Mouse (Mus musculus) lung, postnatal 14 days (tissue): ENCODE results near the gene 5730596B20Rik.
A peak's percentile ranks its signal among the peaks of the same experiment; 100 is the strongest.

Experiments
- DNase-seq: peaks from one replicate; pipeline ENCODE4 v3.0.0; 2021

Gene 5730596B20Rik

GRCm38 (mm10) chr6:52213119-52213986 lies 36.1 kb downstream of the 5730596B20Rik start, which contains the start of the genes Hoxa3 and Gm28308:
Gene Hoxa3, minus strand, starts transcription at chr6:52213336.
Gene Gm28308, minus strand, starts transcription at chr6:52213339.
- peak; percentile 48 for DNase-seq

DNA sequence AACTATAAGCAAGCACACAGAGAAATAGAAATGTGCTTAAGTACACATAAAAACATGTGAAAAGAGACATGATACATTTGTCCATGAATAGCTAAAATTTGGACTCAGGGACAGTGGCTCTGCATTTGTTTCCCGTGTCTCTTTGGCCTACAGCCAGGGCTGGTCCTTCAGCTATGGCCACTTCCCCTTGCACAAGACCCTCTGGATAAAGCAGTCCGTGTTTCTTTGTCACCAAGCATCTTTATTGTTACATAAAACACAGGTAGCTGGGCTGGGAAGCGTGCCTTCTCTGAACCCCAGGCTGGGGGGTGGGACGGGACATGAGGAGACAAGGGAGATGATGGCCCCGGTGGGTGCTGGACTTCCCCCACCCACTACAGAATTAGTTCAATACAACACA lies 37.0 kb downstream of the 5730596B20Rik start:
- no peak for DNase-seq

GRCm38 (mm10) chr6:52215070-52215469 lies 37.8 kb downstream of the 5730596B20Rik start:
- no peak for DNase-seq

DNA sequence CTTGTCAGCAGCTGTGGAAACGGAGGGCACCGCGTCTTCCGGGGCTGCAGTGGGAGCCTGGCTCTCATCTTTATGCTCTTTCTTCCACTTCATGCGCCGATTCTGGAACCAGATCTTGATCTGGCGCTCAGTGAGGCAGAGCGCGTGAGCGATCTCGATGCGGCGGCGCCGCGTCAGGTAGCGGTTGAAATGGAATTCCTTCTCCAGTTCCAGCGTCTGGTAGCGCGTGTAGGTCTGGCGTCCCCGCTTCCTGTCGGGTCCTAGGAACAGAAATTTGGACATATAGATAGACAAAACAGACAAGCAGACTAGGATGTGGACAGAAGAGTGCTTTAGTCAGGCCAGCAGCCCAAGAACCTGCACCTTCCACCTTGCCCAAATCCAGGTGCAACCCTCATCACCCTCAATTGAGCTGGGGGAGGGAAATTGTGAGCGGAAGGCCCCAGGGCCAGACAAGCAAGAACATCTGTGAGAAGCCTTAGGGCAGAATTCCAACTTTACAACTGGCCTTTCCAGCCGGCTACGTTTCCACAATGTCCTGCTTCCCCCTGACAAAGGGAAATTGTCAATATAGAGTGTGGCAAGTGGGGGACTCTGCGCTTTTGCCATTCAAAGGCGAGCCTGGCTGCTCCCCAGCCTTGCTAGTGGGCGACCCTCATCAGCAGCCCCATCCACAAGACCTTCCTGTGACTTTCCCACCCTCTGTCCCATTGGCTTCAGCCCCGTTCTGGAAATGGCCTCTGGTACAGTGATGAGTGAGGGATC lies 38.7 kb downstream of the 5730596B20Rik start:
- no peak for DNase-seq

DNA sequence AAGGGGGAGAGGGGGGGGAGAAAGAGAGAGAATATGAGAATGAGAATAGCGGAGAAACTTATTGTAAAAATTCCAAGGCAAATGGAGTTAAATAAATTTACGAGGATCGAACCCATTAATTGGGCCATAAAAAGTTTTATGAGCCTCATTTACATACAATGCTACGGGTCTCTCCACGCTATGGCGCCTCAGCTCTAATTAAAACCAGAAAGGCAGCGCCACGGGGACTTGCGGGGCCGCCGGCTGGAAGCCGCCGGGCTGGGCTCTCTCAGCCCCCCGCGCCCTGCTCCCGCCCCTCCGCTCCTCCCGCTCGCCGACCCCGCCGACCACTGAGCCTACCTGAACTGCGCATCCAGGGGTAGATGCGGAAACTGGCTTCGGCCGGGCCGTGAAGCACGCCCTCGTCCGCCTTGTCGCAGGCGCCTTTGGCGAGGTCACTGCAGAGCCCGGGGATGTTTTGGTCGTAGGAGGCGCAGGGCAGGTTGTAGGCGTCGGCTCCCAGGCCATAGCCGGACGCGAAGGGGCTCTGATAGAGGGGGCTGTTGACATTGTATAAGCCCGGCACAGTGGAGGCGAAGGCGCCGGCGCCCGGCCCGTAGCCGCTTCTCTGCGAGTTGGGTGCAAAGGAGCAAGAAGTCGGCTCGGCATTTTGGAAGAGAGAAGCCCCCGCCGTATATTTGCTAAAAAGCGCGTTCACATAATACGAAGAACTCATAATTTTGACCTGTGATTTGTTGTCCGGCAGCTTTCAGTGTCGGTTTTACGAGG lies 39.6 kb downstream of the 5730596B20Rik start:
- DNase-seq, result no peak

DNA sequence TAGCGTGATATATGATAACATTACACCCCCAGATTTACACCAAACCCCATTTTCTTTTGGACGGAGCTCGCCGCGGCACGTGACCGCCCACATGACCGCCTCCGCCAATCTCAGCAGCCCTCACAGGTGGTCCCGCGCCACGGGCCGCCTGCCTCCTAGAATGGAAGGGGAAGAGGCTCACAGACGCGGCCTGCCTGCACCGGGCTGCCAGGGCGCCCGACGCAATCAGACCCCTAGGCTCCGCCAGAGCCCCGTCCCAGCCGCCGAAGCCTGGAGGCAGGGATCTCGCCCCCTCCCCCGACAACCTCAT lies 40.1 kb downstream of the 5730596B20Rik start:
- DNase-seq, result peak; percentile 57

DNA sequence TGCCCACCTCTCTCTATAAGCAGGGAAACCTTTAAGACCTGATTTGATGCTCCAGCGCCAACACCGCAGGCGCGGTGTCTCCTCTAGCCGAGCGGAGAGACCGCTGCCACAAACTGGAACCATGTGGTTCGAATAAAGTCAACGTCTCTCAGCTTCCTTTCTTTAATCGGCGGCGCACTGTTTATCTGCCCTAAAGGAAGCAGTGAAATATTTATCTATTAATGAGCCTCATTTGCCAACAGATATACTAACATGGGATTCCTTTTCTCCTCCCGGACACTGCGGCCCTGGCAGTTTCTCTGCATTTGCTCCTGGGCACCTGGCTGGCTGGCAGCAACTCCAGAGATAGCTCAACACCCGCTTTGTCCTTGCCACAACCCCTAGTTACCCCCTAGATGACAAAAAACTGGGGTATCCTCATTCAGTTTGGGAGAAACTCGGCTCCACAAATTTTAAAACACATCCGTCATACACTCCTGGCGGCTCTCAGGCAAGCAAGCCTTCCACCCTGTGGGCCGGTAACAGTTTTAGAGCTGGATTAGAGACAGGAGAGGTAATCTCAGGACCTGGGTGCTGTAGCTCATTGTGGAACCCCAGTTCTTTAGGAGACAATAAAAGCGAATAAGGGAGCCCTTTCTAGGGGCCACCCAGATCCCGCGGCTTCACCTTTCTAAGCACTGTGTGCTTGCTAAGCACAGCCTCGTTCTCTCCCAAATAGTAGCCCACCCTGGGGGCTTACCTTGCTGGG lies 40.8 kb downstream of the 5730596B20Rik start:
- DNase-seq, result no peak

GRCm38 (mm10) chr6:52218643-52219215 lies 41.4 kb downstream of the 5730596B20Rik start:
- no peak for DNase-seq

- no peak for DNase-seq
Measured at GRCm38 (mm10) chr6:52219234-52219942, 42.1 kb downstream of the 5730596B20Rik start.

DNA sequence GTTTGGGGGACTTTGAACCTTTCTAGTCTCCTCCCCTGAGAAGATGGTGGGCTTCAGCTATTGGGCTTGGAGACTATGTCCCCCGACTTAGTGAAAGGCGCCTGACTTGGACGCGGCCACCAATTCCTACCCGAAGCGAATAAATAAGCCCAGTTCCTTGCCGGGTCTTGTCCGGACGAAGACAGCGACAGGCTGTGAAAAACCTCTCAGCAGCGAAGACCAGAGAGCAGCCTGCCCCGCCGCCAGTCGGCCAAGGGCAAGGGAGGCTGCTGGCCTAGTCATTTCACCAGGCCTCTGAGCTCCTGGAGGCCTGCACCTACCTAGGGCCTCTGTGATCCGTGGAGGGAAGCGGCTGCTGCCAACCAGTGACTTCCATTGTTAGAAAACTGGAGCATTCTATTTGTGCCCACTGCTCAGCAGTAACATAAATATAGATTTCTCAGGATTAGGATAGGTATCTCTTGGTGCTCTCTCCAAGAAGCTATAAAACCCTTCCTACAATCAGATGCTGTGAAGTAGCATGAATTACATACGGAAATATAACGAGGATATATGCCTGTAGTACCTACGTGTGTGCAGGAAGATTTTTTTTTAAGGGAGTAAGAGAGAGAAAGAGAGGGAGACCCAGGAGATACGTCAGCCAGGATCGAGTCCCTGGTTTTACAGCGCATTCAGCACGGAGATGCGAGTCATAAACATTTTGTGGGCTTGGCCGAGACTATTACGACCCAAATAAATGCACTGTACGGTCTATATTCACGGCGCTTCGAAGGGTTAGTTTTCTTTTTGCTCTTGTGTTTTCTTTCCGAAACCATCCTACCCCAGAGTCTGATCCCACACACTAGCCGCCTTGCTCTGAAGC lies 42.9 kb downstream of the 5730596B20Rik start:
- no peak for DNase-seq

- no peak for DNase-seq
Measured at GRCm38 (mm10) chr6:52220865-52221310, 43.6 kb downstream of the 5730596B20Rik start.

GRCm38 (mm10) chr6:52221337-52221992 lies 44.2 kb downstream of the 5730596B20Rik start, which contains the start of gene Hoxa7:
Gene Hoxa7, minus strand, starts transcription at chr6:52221854.
- peak; percentile 87 for DNase-seq

- no peak for DNase-seq
Measured at GRCm38 (mm10) chr6:52221993-52222685, 44.8 kb downstream of the 5730596B20Rik start.

- no peak for DNase-seq
Measured at GRCm38 (mm10) chr6:52222729-52223128, 45.4 kb downstream of the 5730596B20Rik start.

DNA sequence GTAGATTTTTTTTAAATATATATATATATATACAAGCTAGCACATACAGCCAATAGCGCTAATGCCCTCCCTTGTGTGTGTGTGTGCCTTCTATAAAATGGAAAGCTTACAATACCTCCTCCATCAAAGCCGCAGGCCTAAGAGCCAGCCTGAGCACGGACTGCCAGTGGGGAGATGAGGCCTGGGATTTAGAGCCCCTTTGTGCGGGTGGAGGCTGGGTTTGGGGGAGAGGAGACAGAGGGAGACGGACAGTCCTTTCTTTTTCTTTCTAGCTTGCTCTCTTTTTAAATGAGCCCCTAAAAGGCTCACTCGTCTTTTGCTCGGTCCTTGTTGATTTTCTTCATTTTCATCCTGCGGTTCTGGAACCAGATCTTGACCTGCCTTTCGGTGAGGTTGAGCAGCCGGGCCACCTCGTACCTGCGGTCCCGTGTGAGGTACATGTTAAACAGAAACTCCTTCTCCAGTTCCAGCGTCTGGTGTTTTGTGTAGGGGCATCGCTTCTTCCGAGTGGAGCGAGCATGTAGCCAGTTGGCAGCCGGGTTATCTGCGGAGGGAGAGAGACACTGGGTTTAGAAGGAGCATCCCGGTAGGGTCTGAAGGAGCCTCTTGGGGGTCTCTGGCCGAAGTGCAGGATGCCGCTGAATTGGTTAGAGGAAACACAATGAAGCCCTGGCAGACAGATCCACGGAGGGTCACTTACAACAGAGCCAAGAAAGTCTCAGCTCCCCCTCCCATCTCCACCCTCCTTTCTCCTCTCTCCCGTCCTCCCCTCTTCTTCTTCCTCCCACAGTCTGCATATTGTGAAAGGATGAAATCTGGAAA lies 46.9 kb downstream of the 5730596B20Rik start:
- DNase-seq, result no peak

- DNase-seq, result no peak
Measured at GRCm38 (mm10) chr6:52224895-52225611, 47.8 kb downstream of the 5730596B20Rik start.
